Mouse (Mus musculus): ENCODE results near the gene Fam171a2. TPM values are rescaled to one million over a fixed set of nuclear protein-coding genes. Genes with fewer than 3 reads are reported as not detected.

Gene Fam171a2
- polyA plus RNA-seq, 1 experiment from 2014 or later: 8.1 TPM

- Histone ChIP-seq H3K9me3 (no peaks in the 10 kb centered on the region), H3K4me2 (no peak overlapping the region), H3K36me3 (peaks cover 84% of the 10 kb centered on the region), H3K4me1 (peaks cover 39% of the 10 kb centered on the region), H3K4me3 (no peak overlapping the region), H3K27me3 (peaks cover 11% of the 10 kb centered on the region; the same call in 1 of the 2 replicates), H3K9ac (no peak overlapping the region), H3K27ac (no peak overlapping the region)
- WGBS: 92% methylated on average over 8 of the region's 8 CpGs
- ATAC-seq (ENCODE audit: insufficient number of reproducible peaks, insufficient read depth, low FRiP score, low TSS enrichment, low read depth): no peak
These were observed 7.2 kb downstream of the Fam171a2 start for GRCm38 (mm10) chr11:102440255-102440654.

GRCm38 (mm10) chr11:102439093-102440082, 8.1 kb downstream of the Fam171a2 start:
- H3K27me3 ChIP-seq: peaks cover 11% of the 10 kb centered on the region; the same call in 1 of the 2 replicates
- H3K9ac ChIP-seq: 0 out of 2 replicates have a peak overlapping the region, but pooled peaks have one; percentile 47
- 78% methylated on average over 14 of the region's 14 CpGs for WGBS
- H3K4me1 ChIP-seq: peaks cover 30% of the 10 kb centered on the region
- H3K4me3 ChIP-seq: no peak overlapping the region
- peaks cover 91% of the 10 kb centered on the region for H3K36me3 ChIP-seq
- H3K4me2 ChIP-seq: peak overlapping the region; percentile 74; the same call in 1 of the 2 replicates
- no peak for ATAC-seq (ENCODE audit: insufficient number of reproducible peaks, insufficient read depth, low FRiP score, low TSS enrichment, low read depth)
- H3K27ac ChIP-seq: no peak overlapping the region
- H3K9me3 ChIP-seq: no peaks in the 10 kb centered on the region

- peak overlapping the region; percentile 2; the same call in 1 of the 2 replicates for H3K27ac ChIP-seq
- H3K9ac ChIP-seq: peak overlapping the region; percentile 66
- peak; percentile 27; the same call in 1 of the 2 replicates for ATAC-seq (ENCODE audit: insufficient number of reproducible peaks, insufficient read depth, low FRiP score, low TSS enrichment, low read depth)
- H3K36me3 ChIP-seq: peaks cover 94% of the 10 kb centered on the region
- H3K9me3 ChIP-seq: no peaks in the 10 kb centered on the region
- WGBS: 10% methylated on average over 68 of the region's 77 CpGs
- peaks cover 11% of the 10 kb centered on the region; the same call in 1 of the 2 replicates for H3K27me3 ChIP-seq
- peak overlapping the region; percentile 42 for H3K4me3 ChIP-seq
- peaks cover 28% of the 10 kb centered on the region for H3K4me1 ChIP-seq
- peak overlapping the region; percentile 74 for H3K4me2 ChIP-seq
These were observed 9.0 kb downstream of the Fam171a2 start for GRCm38 (mm10) chr11:102438212-102439092.

GRCm38 (mm10) chr11:102437120-102438061, 10.1 kb downstream of the Fam171a2 start:
- H3K27me3 ChIP-seq: peaks cover 11% of the 10 kb centered on the region; the same call in 1 of the 2 replicates
- H3K9me3 ChIP-seq: no peaks in the 10 kb centered on the region
- H3K27ac ChIP-seq: peak overlapping the region; percentile 49; the same call in 1 of the 2 replicates
- 7% methylated on average over 86 of the region's 87 CpGs for WGBS
- H3K4me1 ChIP-seq: peaks cover 39% of the 10 kb centered on the region
- H3K4me2 ChIP-seq: peak overlapping the region; percentile 74
- peaks cover 88% of the 10 kb centered on the region for H3K36me3 ChIP-seq
- no peak for ATAC-seq (ENCODE audit: insufficient number of reproducible peaks, insufficient read depth, low FRiP score, low TSS enrichment, low read depth)
- peak overlapping the region; percentile 42 for H3K4me3 ChIP-seq
- peak overlapping the region; percentile 66 for H3K9ac ChIP-seq

GRCm38 (mm10) chr11:102436471-102436790, 11.1 kb downstream of the Fam171a2 start:
- no peak overlapping the region for H3K4me2 ChIP-seq
- no peak overlapping the region for H3K9ac ChIP-seq
- whole genome bisulfite sequencing: 81% methylated on average over 10 of the region's 10 CpGs
- peaks cover 47% of the 10 kb centered on the region for H3K4me1 ChIP-seq
- no peak overlapping the region for H3K4me3 ChIP-seq
- H3K27me3 ChIP-seq: peaks cover 11% of the 10 kb centered on the region; the same call in 1 of the 2 replicates
- no peak overlapping the region for H3K27ac ChIP-seq
- ATAC-seq (ENCODE audit: insufficient number of reproducible peaks, insufficient read depth, low FRiP score, low TSS enrichment, low read depth): no peak
- peaks cover 79% of the 10 kb centered on the region for H3K36me3 ChIP-seq
- H3K9me3 ChIP-seq: no peaks in the 10 kb centered on the region

- Histone ChIP-seq H3K36me3 (peaks cover 73% of the 10 kb centered on the region), H3K4me1 (peaks cover 51% of the 10 kb centered on the region), H3K27ac (no peak overlapping the region), H3K4me3 (no peak overlapping the region), H3K9me3 (no peaks in the 10 kb centered on the region), H3K27me3 (peaks cover 11% of the 10 kb centered on the region; the same call in 1 of the 2 replicates), H3K4me2 (no peak overlapping the region), H3K9ac (no peak overlapping the region)
- ATAC-seq (ENCODE audit: insufficient number of reproducible peaks, insufficient read depth, low FRiP score, low TSS enrichment, low read depth): no peak
- WGBS: 91% methylated on average over 18 of the region's 18 CpGs
These were observed 11.6 kb downstream of the Fam171a2 start for GRCm38 (mm10) chr11:102435754-102436470.

- Histone ChIP-seq H3K27ac (no peak overlapping the region), H3K36me3 (peaks cover 65% of the 10 kb centered on the region), H3K4me3 (no peak overlapping the region), H3K4me2 (no peak overlapping the region), H3K27me3 (peaks cover 9% of the 10 kb centered on the region; the same call in 1 of the 2 replicates), H3K9ac (no peak overlapping the region), H3K4me1 (peaks cover 51% of the 10 kb centered on the region), H3K9me3 (no peaks in the 10 kb centered on the region)
- ATAC-seq (ENCODE audit: insufficient number of reproducible peaks, insufficient read depth, low FRiP score, low TSS enrichment, low read depth): no peak
- WGBS: 90% methylated on average over 11 of the region's 11 CpGs
These were observed 12.4 kb downstream of the Fam171a2 start for GRCm38 (mm10) chr11:102434816-102435705.

- Histone ChIP-seq H3K4me2 (no peak overlapping the region), H3K9me3 (no peaks in the 10 kb centered on the region), H3K27ac (no peak overlapping the region), H3K4me3 (no peak overlapping the region), H3K27me3 (peaks cover 3% of the 10 kb centered on the region; the same call in 1 of the 2 replicates), H3K9ac (no peak overlapping the region), H3K36me3 (peaks cover 58% of the 10 kb centered on the region), H3K4me1 (peaks cover 56% of the 10 kb centered on the region)
- no peak for ATAC-seq (ENCODE audit: insufficient number of reproducible peaks, insufficient read depth, low FRiP score, low TSS enrichment, low read depth)
- WGBS: 14% methylated on average over 7 of the region's 7 CpGs
These were observed 13.1 kb downstream of the Fam171a2 start for GRCm38 (mm10) chr11:102434406-102434805.

- Histone ChIP-seq H3K4me3 (no peak overlapping the region), H3K9me3 (no peaks in the 10 kb centered on the region), H3K4me2 (no peak overlapping the region), H3K4me1 (peaks cover 58% of the 10 kb centered on the region), H3K36me3 (peaks cover 53% of the 10 kb centered on the region), H3K9ac (peak overlapping the region; percentile 32; the same call in 1 of the 2 replicates), H3K27ac (no peak overlapping the region), H3K27me3 (no peaks in the 10 kb centered on the region)
- no peak for ATAC-seq (ENCODE audit: insufficient number of reproducible peaks, insufficient read depth, low FRiP score, low TSS enrichment, low read depth)
- WGBS: 88% methylated on average over 7 of the region's 7 CpGs
These were observed 13.6 kb downstream of the Fam171a2 start for GRCm38 (mm10) chr11:102433866-102434265.

All from embryonic facial prominence, embryonic 13.5 days (tissue).